Mouse (Mus musculus): ENCODE measurements at regions not wholly inside any gene's neighbourhood (a gene's known extent, or its start where the extent isn't known, plus 50 kb on each side); places are given as distances from the start of the nearest gene placed in this dataset.

- TF ChIP-seq CTCF (IDR thresholded peaks at IDR 0.05; ENCODE audit: low read depth) (no peak), EP300 (IDR thresholded peaks at IDR 0.05; ENCODE audit: low read depth) (no peak)
These were observed 63.5 kb upstream of the Zfp366 start for GRCm38 (mm10) chr13:99121096-99121495.
